Mouse (Mus musculus) frontal cortex, postnatal 36 days (tissue): Measurements from ENCODE around the gene Srgap3.
"Not testable (repeated sequence)": the region's sequence is repeated elsewhere in the genome, so short reads cannot be mapped to it uniquely, and the experiment has no call there.

Experiments
- DNase-seq, 2 experiments: peaks; one replicate each; pipeline ENCODE4 v3.0.0; 2022; ENCODE audit warnings: low spot score in 2 of 2

The Srgap3 gene

GRCm38 (mm10) chr6:112861351-112862297 is 85.4 kb downstream of the Srgap3 start:
- no peak for DNase-seq

- not testable (repeated sequence) for DNase-seq
Observed at GRCm38 (mm10) chr6:112860290-112860689, 86.8 kb downstream of the Srgap3 start.

GRCm38 (mm10) chr6:112857057-112857456 is 90.0 kb downstream of the Srgap3 start:
- no peak for DNase-seq

GRCm38 (mm10) chr6:112855183-112855582 is 91.9 kb downstream of the Srgap3 start:
- no peak for DNase-seq

- no peak for DNase-seq
Observed at GRCm38 (mm10) chr6:112852261-112853235, 94.5 kb downstream of the Srgap3 start.

- DNase-seq: peak in 1 of 2 experiments; percentile 37
Observed at GRCm38 (mm10) chr6:112850745-112851144, 96.3 kb downstream of the Srgap3 start.

GRCm38 (mm10) chr6:112848629-112849180 is 98.4 kb downstream of the Srgap3 start:
- DNase-seq: no peak

- DNase-seq: no peak
Observed at GRCm38 (mm10) chr6:112846863-112847262, 100.2 kb downstream of the Srgap3 start.

- no peak for DNase-seq
Observed at GRCm38 (mm10) chr6:112842426-112842825, 104.6 kb downstream of the Srgap3 start.

GRCm38 (mm10) chr6:112840400-112840799 is 106.7 kb downstream of the Srgap3 start:
- no peak for DNase-seq

GRCm38 (mm10) chr6:112839391-112839790 is 107.7 kb downstream of the Srgap3 start:
- no peak for DNase-seq

- peak; percentile 43 to 69 for DNase-seq
Observed at GRCm38 (mm10) chr6:112838879-112839278, 108.2 kb downstream of the Srgap3 start.

GRCm38 (mm10) chr6:112836712-112837111 is 110.4 kb downstream of the Srgap3 start:
- no peak for DNase-seq

GRCm38 (mm10) chr6:112835413-112835812 is 111.7 kb downstream of the Srgap3 start:
- no peak for DNase-seq

- no peak for DNase-seq
Observed at GRCm38 (mm10) chr6:112834430-112834829, 112.6 kb downstream of the Srgap3 start.

- DNase-seq: no peak
Observed at GRCm38 (mm10) chr6:112833763-112834162, 113.3 kb downstream of the Srgap3 start.

- DNase-seq: no peak
Observed at GRCm38 (mm10) chr6:112829196-112829595, 117.9 kb downstream of the Srgap3 start.

GRCm38 (mm10) chr6:112828420-112828819 is 118.6 kb downstream of the Srgap3 start:
- DNase-seq: no peak

GRCm38 (mm10) chr6:112825657-112826056 is 121.4 kb downstream of the Srgap3 start:
- no peak for DNase-seq

GRCm38 (mm10) chr6:112823096-112823495 is 124.0 kb downstream of the Srgap3 start:
- peak; percentile 80 to 89 for DNase-seq

GRCm38 (mm10) chr6:112820298-112820992 is 126.6 kb downstream of the Srgap3 start:
- DNase-seq: peak; percentile 38 to 52
